Mouse (Mus musculus): Measurements from ENCODE around the gene Asb1. TPM values are rescaled to one million over a fixed set of nuclear protein-coding genes. Genes with fewer than 3 reads are reported as not detected.
A peak's percentile ranks its signal among the peaks of the same experiment; 100 is the strongest.

Asb1 gene
- polyA plus RNA-seq, 1 experiment from 2014 or later, result 8.2 TPM

- Histone ChIP-seq H3K27me3 (ENCODE audit: low read depth, poor library complexity, severe bottlenecking) (no peaks in the 10 kb centered on the region), H3K36me3 (no peaks in the 10 kb centered on the region), H3K4me3 (no peak overlapping the region), H3K27ac (replicated peaks) (no peak overlapping the region), H3K9me3 (replicated peaks) (no peaks in the 10 kb centered on the region; the same call in 1 of the 2 replicates), H3K4me1 (peaks cover 4% of the 10 kb centered on the region)
- no peak for DNase-seq (ENCODE audit: low spot score)
- 86% methylated on average over 9 of the region's 9 CpGs for WGBS
Measured at GRCm38 (mm10) chr1:91595521-91596020, 55.2 kb downstream of the Asb1 start.

- no peak for DNase-seq (ENCODE audit: low spot score)
- no peaks in the 10 kb centered on the region for H3K9me3 ChIP-seq (replicated peaks)
- no peak overlapping the region for H3K4me3 ChIP-seq
- H3K27ac ChIP-seq (replicated peaks), result no peak overlapping the region
- H3K4me1 ChIP-seq, result peaks cover 16% of the 10 kb centered on the region
- 95% methylated on average over 5 of the region's 5 CpGs for WGBS
- no peaks in the 10 kb centered on the region for H3K36me3 ChIP-seq
- H3K27me3 ChIP-seq (ENCODE audit: low read depth, poor library complexity, severe bottlenecking), result no peaks in the 10 kb centered on the region
Measured at GRCm38 (mm10) chr1:91597611-91598010, 57.3 kb downstream of the Asb1 start.

- H3K27ac ChIP-seq (replicated peaks), result peak overlapping the region; percentile 82
- peak; percentile 71 for DNase-seq (ENCODE audit: low spot score)
- peaks cover 22% of the 10 kb centered on the region for H3K4me1 ChIP-seq
- no peaks in the 10 kb centered on the region for H3K36me3 ChIP-seq
- no peaks in the 10 kb centered on the region for H3K27me3 ChIP-seq (ENCODE audit: low read depth, poor library complexity, severe bottlenecking)
- no peak overlapping the region for H3K4me3 ChIP-seq
- no peaks in the 10 kb centered on the region for H3K9me3 ChIP-seq (replicated peaks)
- WGBS, result 32% methylated on average over 9 of the region's 9 CpGs
Measured at GRCm38 (mm10) chr1:91600671-91601361, 60.5 kb downstream of the Asb1 start.

GRCm38 (mm10) chr1:91601362-91602096 is 61.2 kb downstream of the Asb1 start:
- WGBS, result 88% methylated on average over 2 of the region's 2 CpGs
- no peaks in the 10 kb centered on the region for H3K36me3 ChIP-seq
- H3K4me1 ChIP-seq, result peaks cover 29% of the 10 kb centered on the region
- no peaks in the 10 kb centered on the region for H3K27me3 ChIP-seq (ENCODE audit: low read depth, poor library complexity, severe bottlenecking)
- no peaks in the 10 kb centered on the region for H3K9me3 ChIP-seq (replicated peaks)
- no peak overlapping the region for H3K4me3 ChIP-seq
- peak overlapping the region; percentile 82 for H3K27ac ChIP-seq (replicated peaks)
- DNase-seq (ENCODE audit: low spot score), result no peak

- DNase-seq (ENCODE audit: low spot score), result no peak
- 74% methylated on average over 14 of the region's 14 CpGs for WGBS
- H3K36me3 ChIP-seq, result no peaks in the 10 kb centered on the region
- peaks cover 27% of the 10 kb centered on the region for H3K4me1 ChIP-seq
- no peak overlapping the region for H3K4me3 ChIP-seq
- no peaks in the 10 kb centered on the region for H3K9me3 ChIP-seq (replicated peaks)
- no peak overlapping the region for H3K27ac ChIP-seq (replicated peaks)
- peaks cover 5% of the 10 kb centered on the region; the same call in 1 of the 2 replicates for H3K27me3 ChIP-seq (ENCODE audit: low read depth, poor library complexity, severe bottlenecking)
Measured at GRCm38 (mm10) chr1:91605632-91606031, 65.3 kb downstream of the Asb1 start.

- Histone ChIP-seq H3K4me1 (peaks cover 25% of the 10 kb centered on the region), H3K36me3 (no peaks in the 10 kb centered on the region), H3K4me3 (no peak overlapping the region), H3K27me3 (ENCODE audit: low read depth, poor library complexity, severe bottlenecking) (peaks cover 5% of the 10 kb centered on the region; the same call in 1 of the 2 replicates), H3K27ac (replicated peaks) (no peak overlapping the region), H3K9me3 (replicated peaks) (no peaks in the 10 kb centered on the region)
- no peak for DNase-seq (ENCODE audit: low spot score)
- 93% methylated on average over 7 of the region's 7 CpGs for WGBS
Measured at GRCm38 (mm10) chr1:91606701-91607100, 66.4 kb downstream of the Asb1 start.

- peaks cover 5% of the 10 kb centered on the region; the same call in 1 of the 2 replicates for H3K27me3 ChIP-seq (ENCODE audit: low read depth, poor library complexity, severe bottlenecking)
- no peaks in the 10 kb centered on the region for H3K9me3 ChIP-seq (replicated peaks)
- 77% methylated on average over 6 of the region's 6 CpGs for WGBS
- no peak overlapping the region for H3K27ac ChIP-seq (replicated peaks)
- no peak for DNase-seq (ENCODE audit: low spot score)
- no peaks in the 10 kb centered on the region for H3K36me3 ChIP-seq
- peaks cover 28% of the 10 kb centered on the region for H3K4me1 ChIP-seq
- no peak overlapping the region for H3K4me3 ChIP-seq
Measured at GRCm38 (mm10) chr1:91607141-91607540, 66.8 kb downstream of the Asb1 start.

Other genes with a start within 250 kb of the Asb1 start
- gene Scly, start 242.2 kb upstream of the Asb1 start, polyA plus RNA-seq (2016; fragmentation: Nextera tagmentation; extraction: Ambion mirVana), result 17.3 and 18.6 TPM in 2 replicates
- gene Espnl, start 218.5 kb upstream of the Asb1 start, polyA plus RNA-seq (2016; fragmentation: Nextera tagmentation; extraction: Ambion mirVana), result not detected in 2 replicates
- 0.04 and 0.17 TPM in 2 replicates for gene Klhl30, start 189.5 kb upstream of the Asb1 start, polyA plus RNA-seq (2016; fragmentation: Nextera tagmentation; extraction: Ambion mirVana)
- 0.42 and 1.2 TPM in 2 replicates for gene Erfe, start 174.1 kb upstream of the Asb1 start, polyA plus RNA-seq (2016; fragmentation: Nextera tagmentation; extraction: Ambion mirVana)
- gene Ilkap, start 141.7 kb upstream of the Asb1 start, polyA plus RNA-seq (2016; fragmentation: Nextera tagmentation; extraction: Ambion mirVana), result 173 and 177 TPM in 2 replicates
- gene Hes6, start 126.5 kb upstream of the Asb1 start, polyA plus RNA-seq (2016; fragmentation: Nextera tagmentation; extraction: Ambion mirVana), result 213 and 329 TPM in 2 replicates
- gene Per2, start 81.2 kb upstream of the Asb1 start, polyA plus RNA-seq (2016; fragmentation: Nextera tagmentation; extraction: Ambion mirVana), result 2.5 and 4.0 TPM in 2 replicates
- gene Traf3ip1, start 45.9 kb upstream of the Asb1 start, polyA plus RNA-seq (2016; fragmentation: Nextera tagmentation; extraction: Ambion mirVana), result 10.5 and 12.9 TPM in 2 replicates